Mouse (Mus musculus): Measurements from ENCODE around the gene Rerg. TPM values are rescaled to one million over a fixed set of nuclear protein-coding genes. Genes with fewer than 3 reads are reported as not detected.

Gene Rerg
- total RNA-seq, 1 experiment = 1.1 TPM

GRCm38 (mm10) chr6:137187426-137187825 is 17.1 kb upstream of the Rerg start:
- no peak for DNase-seq (ENCODE audit: low read depth, low spot score)
- in situ Hi-C loops (cut with MboI; ENCODE audit: low sequenced_read_pairs in 2 of 2, unreplicated experiment in 2 of 2) = no loop called here
- H3K9ac ChIP-seq (ENCODE audit: insufficient read depth, low read depth, low read length, poor library complexity, severe bottlenecking) = no peak overlapping the region
- H3K4me1 ChIP-seq (ENCODE audit: control insufficient read depth in 2 of 2, insufficient read depth in 2 of 2, low read length in 2 of 2, poor library complexity in 1 of 2) = peaks cover 0 to 5% of the 10 kb centered on the region in 2 experiments; a peak in 1 of 4 replicates
- H3K27ac ChIP-seq (ENCODE audit: insufficient read depth, low read depth, low read length, poor library complexity, severe bottlenecking) = no peak overlapping the region
- H3K4me3 ChIP-seq (ENCODE audit: insufficient read depth in 1 of 2, low read depth in 1 of 2, low read length in 2 of 2, poor library complexity in 1 of 2, severe bottlenecking in 1 of 2) = no peak overlapping the region
- no peak for TF ChIP-seq HCFC1 (IDR thresholded peaks at IDR 0.05; ENCODE audit: borderline replicate concordance, insufficient read depth, low read length)
- TF ChIP-seq ZC3H11A (IDR thresholded peaks at IDR 0.05; ENCODE audit: borderline replicate concordance, low read depth, low read length) = no peak
- TF ChIP-seq ZNF384 (IDR thresholded peaks at IDR 0.05; ENCODE audit: low read depth, low read length) = no peak
- TF ChIP-seq CHD2 (IDR thresholded peaks at IDR 0.05; ENCODE audit: low read depth, low read length) = no peak
- no peak for TF ChIP-seq MAFK (IDR thresholded peaks at IDR 0.05; ENCODE audit: insufficient read depth, low read depth, low read length)
- H3K36me3 ChIP-seq (ENCODE audit: control insufficient read depth, insufficient read depth, low read length, poor library complexity, severe bottlenecking) = no peaks in the 10 kb centered on the region
- H3K9me3 ChIP-seq (ENCODE audit: control insufficient read depth, insufficient read depth, low read depth, low read length) = no peaks in the 10 kb centered on the region

- Histone ChIP-seq H3K9ac (ENCODE audit: insufficient read depth, low read depth, low read length, poor library complexity, severe bottlenecking) (no peak overlapping the region), H3K9me3 (ENCODE audit: control insufficient read depth, insufficient read depth, low read depth, low read length) (no peaks in the 10 kb centered on the region), H3K36me3 (ENCODE audit: control insufficient read depth, insufficient read depth, low read length, poor library complexity, severe bottlenecking) (no peaks in the 10 kb centered on the region), H3K4me1 (ENCODE audit: control insufficient read depth in 2 of 2, insufficient read depth in 2 of 2, low read length in 2 of 2, poor library complexity in 1 of 2) (no peaks in the 10 kb centered on the region), H3K4me3 (ENCODE audit: insufficient read depth in 1 of 2, low read depth in 1 of 2, low read length in 2 of 2, poor library complexity in 1 of 2, severe bottlenecking in 1 of 2) (no peak overlapping the region), H3K27ac (ENCODE audit: insufficient read depth, low read depth, low read length, poor library complexity, severe bottlenecking) (no peak overlapping the region)
- in situ Hi-C loops (cut with MboI; ENCODE audit: low sequenced_read_pairs in 2 of 2, unreplicated experiment in 2 of 2) = no loop called here
- DNase-seq (ENCODE audit: low read depth, low spot score) = no peak
- no peak for TF ChIP-seq MAFK (IDR thresholded peaks at IDR 0.05; ENCODE audit: insufficient read depth, low read depth, low read length)
- no peak for TF ChIP-seq CHD2 (IDR thresholded peaks at IDR 0.05; ENCODE audit: low read depth, low read length)
- no peak for TF ChIP-seq HCFC1 (IDR thresholded peaks at IDR 0.05; ENCODE audit: borderline replicate concordance, insufficient read depth, low read length)
- no peak for TF ChIP-seq ZNF384 (IDR thresholded peaks at IDR 0.05; ENCODE audit: low read depth, low read length)
- TF ChIP-seq ZC3H11A (IDR thresholded peaks at IDR 0.05; ENCODE audit: borderline replicate concordance, low read depth, low read length) = no peak
Measured at GRCm38 (mm10) chr6:137180636-137181035, 10.3 kb upstream of the Rerg start.

DNA sequence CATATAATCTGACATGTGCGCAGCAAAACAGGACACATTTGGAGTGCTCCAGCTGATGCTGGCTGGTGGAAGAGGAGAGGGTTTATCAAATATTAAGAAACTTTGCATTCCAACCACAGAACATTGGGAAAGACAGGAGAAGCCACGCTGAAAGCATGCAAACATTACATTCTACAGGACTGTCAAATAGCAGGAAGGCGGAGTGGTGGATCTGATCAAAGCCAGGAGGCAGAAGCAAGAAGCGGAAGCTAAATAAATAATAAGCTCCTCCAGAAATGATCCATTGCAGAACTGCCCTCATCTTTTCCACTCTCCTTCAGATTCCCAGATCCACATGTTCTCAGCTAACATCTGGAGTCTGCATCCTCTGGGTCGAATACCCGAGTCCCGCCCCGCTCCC is 9.8 kb upstream of the Rerg start:
- in situ Hi-C loops (cut with MboI; ENCODE audit: low sequenced_read_pairs in 2 of 2, unreplicated experiment in 2 of 2) = no loop called here
- DNase-seq (ENCODE audit: low read depth, low spot score) = no peak

DNA sequence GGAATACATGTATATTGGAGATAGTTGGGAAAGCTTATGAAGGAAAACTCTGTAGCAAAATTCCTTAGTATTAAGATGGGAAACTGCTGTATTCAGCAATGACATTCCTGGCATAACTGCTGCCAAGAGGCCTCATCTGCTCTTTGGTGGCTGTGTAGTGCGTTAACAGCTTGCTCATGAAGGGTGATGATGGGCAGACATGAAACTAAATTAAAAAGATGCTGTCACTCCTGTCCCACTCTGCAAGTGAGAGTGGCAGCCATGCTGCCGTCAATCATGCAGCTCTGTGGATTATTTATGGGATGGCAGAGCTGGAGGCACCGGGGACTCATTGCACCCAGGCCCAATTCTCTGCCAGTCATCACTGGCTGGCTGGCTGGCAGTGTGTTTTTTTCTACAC is 8.7 kb upstream of the Rerg start:
- in situ Hi-C loops (cut with MboI; ENCODE audit: low sequenced_read_pairs in 2 of 2, unreplicated experiment in 2 of 2) = no loop called here
- Histone ChIP-seq H3K27ac (ENCODE audit: insufficient read depth, low read depth, low read length, poor library complexity, severe bottlenecking) (no peak overlapping the region), H3K4me1 (ENCODE audit: control insufficient read depth in 2 of 2, insufficient read depth in 2 of 2, low read length in 2 of 2, poor library complexity in 1 of 2) (no peaks in the 10 kb centered on the region), H3K4me3 (ENCODE audit: insufficient read depth in 1 of 2, low read depth in 1 of 2, low read length in 2 of 2, poor library complexity in 1 of 2, severe bottlenecking in 1 of 2) (no peak overlapping the region), H3K36me3 (ENCODE audit: control insufficient read depth, insufficient read depth, low read length, poor library complexity, severe bottlenecking) (no peaks in the 10 kb centered on the region), H3K9me3 (ENCODE audit: control insufficient read depth, insufficient read depth, low read depth, low read length) (no peaks in the 10 kb centered on the region), H3K9ac (ENCODE audit: insufficient read depth, low read depth, low read length, poor library complexity, severe bottlenecking) (no peak overlapping the region)
- TF ChIP-seq HCFC1 (IDR thresholded peaks at IDR 0.05; ENCODE audit: borderline replicate concordance, insufficient read depth, low read length) (no peak), MAFK (IDR thresholded peaks at IDR 0.05; ENCODE audit: insufficient read depth, low read depth, low read length) (no peak), ZC3H11A (IDR thresholded peaks at IDR 0.05; ENCODE audit: borderline replicate concordance, low read depth, low read length) (no peak), CHD2 (IDR thresholded peaks at IDR 0.05; ENCODE audit: low read depth, low read length) (no peak), ZNF384 (IDR thresholded peaks at IDR 0.05; ENCODE audit: low read depth, low read length) (no peak)
- no peak for DNase-seq (ENCODE audit: low read depth, low spot score)

More for the DNA sequence above, 9.8 kb upstream of the Rerg start:
- Histone ChIP-seq H3K36me3 (ENCODE audit: control insufficient read depth, insufficient read depth, low read length, poor library complexity, severe bottlenecking) (no peaks in the 10 kb centered on the region), H3K27ac (ENCODE audit: insufficient read depth, low read depth, low read length, poor library complexity, severe bottlenecking) (no peak overlapping the region), H3K9me3 (ENCODE audit: control insufficient read depth, insufficient read depth, low read depth, low read length) (no peaks in the 10 kb centered on the region), H3K4me1 (ENCODE audit: control insufficient read depth in 2 of 2, insufficient read depth in 2 of 2, low read length in 2 of 2, poor library complexity in 1 of 2) (no peaks in the 10 kb centered on the region), H3K9ac (ENCODE audit: insufficient read depth, low read depth, low read length, poor library complexity, severe bottlenecking) (no peak overlapping the region), H3K4me3 (ENCODE audit: insufficient read depth in 1 of 2, low read depth in 1 of 2, low read length in 2 of 2, poor library complexity in 1 of 2, severe bottlenecking in 1 of 2) (no peak overlapping the region)
- TF ChIP-seq ZC3H11A (IDR thresholded peaks at IDR 0.05; ENCODE audit: borderline replicate concordance, low read depth, low read length) (no peak), CHD2 (IDR thresholded peaks at IDR 0.05; ENCODE audit: low read depth, low read length) (no peak), MAFK (IDR thresholded peaks at IDR 0.05; ENCODE audit: insufficient read depth, low read depth, low read length) (no peak), HCFC1 (IDR thresholded peaks at IDR 0.05; ENCODE audit: borderline replicate concordance, insufficient read depth, low read length) (no peak), ZNF384 (IDR thresholded peaks at IDR 0.05; ENCODE audit: low read depth, low read length) (no peak)

DNA sequence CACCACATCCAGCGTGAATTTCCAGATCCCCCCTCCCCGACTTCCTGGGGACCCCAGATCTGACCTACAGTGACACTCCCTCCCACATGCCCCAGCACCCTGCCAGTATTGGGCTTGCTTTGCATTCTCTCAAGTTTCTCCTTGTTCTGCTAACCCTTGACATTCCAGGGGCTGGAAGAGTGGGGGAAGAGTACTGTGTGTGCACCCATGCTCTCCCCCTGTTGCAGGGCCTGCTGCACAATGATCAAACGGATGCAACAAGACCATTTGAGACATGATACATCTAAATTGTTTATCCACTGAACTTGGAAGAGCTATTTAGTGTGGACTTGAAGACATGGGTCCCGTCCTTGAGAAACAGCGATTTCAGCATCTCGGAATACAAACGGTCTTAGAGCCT is 349 bp upstream of the Rerg start:
- H3K27ac ChIP-seq (ENCODE audit: insufficient read depth, low read depth, low read length, poor library complexity, severe bottlenecking) = peak overlapping the region; percentile 76; the same call in 1 of the 2 replicates
- no peaks in the 10 kb centered on the region for H3K36me3 ChIP-seq (ENCODE audit: control insufficient read depth, insufficient read depth, low read length, poor library complexity, severe bottlenecking)
- no peak for DNase-seq (ENCODE audit: low read depth, low spot score)
- in situ Hi-C loops (cut with MboI; ENCODE audit: low sequenced_read_pairs in 2 of 2, unreplicated experiment in 2 of 2) = no loop called here
- peaks cover 0 to 2% of the 10 kb centered on the region in 2 experiments; a peak in 2 of 4 replicates for H3K4me1 ChIP-seq (ENCODE audit: control insufficient read depth in 2 of 2, insufficient read depth in 2 of 2, low read length in 2 of 2, poor library complexity in 1 of 2)
- TF ChIP-seq ZC3H11A (IDR thresholded peaks at IDR 0.05; ENCODE audit: borderline replicate concordance, low read depth, low read length) (no peak), MAFK (IDR thresholded peaks at IDR 0.05; ENCODE audit: insufficient read depth, low read depth, low read length) (no peak), CHD2 (IDR thresholded peaks at IDR 0.05; ENCODE audit: low read depth, low read length) (no peak), ZNF384 (IDR thresholded peaks at IDR 0.05; ENCODE audit: low read depth, low read length) (no peak), HCFC1 (IDR thresholded peaks at IDR 0.05; ENCODE audit: borderline replicate concordance, insufficient read depth, low read length) (no peak)
- H3K9ac ChIP-seq (ENCODE audit: insufficient read depth, low read depth, low read length, poor library complexity, severe bottlenecking) = no peak overlapping the region
- no peak overlapping the region for H3K4me3 ChIP-seq (ENCODE audit: insufficient read depth in 1 of 2, low read depth in 1 of 2, low read length in 2 of 2, poor library complexity in 1 of 2, severe bottlenecking in 1 of 2)
- no peaks in the 10 kb centered on the region for H3K9me3 ChIP-seq (ENCODE audit: control insufficient read depth, insufficient read depth, low read depth, low read length)
